Mouse (Mus musculus) heart, postnatal 0 days (tissue): Measurements from ENCODE around the gene Senp7.

ENCODE experiments used
- CTCF ChIP-seq: IDR thresholded peaks from 2 replicates; pipeline ENCODE4 v1.5.1; 2016; ENCODE audit warnings: antibody characterized with exemption, control low read depth, low read depth
- EP300 ChIP-seq: IDR thresholded peaks from 2 replicates; pipeline ENCODE4 v1.6.1; 2016; ENCODE audit warnings: antibody characterized with exemption, low read depth

DNA sequence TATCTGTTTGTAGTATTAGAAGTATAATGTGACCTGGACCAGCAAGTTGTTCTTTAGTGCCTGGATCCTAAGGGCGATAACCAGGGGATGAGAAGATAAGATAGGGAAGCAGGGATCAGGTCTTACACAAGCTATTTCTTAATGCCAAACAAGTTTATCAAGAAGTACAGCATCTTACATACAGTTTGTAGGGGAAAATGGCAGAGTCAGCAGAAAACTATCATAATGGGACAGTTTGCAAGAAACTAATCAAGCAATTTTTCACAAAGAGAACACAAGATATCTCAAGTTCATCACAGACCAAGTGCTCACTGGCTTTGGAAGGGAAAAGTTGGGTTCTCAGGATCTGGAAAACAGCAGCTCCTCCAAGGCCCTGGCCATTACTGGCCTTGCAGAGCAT, 31.3 kb downstream of the Senp7 start:
- no peak for TF ChIP-seq CTCF
- no peak for TF ChIP-seq EP300
